Mouse (Mus musculus): ENCODE data around the gene S100b.

DNA sequence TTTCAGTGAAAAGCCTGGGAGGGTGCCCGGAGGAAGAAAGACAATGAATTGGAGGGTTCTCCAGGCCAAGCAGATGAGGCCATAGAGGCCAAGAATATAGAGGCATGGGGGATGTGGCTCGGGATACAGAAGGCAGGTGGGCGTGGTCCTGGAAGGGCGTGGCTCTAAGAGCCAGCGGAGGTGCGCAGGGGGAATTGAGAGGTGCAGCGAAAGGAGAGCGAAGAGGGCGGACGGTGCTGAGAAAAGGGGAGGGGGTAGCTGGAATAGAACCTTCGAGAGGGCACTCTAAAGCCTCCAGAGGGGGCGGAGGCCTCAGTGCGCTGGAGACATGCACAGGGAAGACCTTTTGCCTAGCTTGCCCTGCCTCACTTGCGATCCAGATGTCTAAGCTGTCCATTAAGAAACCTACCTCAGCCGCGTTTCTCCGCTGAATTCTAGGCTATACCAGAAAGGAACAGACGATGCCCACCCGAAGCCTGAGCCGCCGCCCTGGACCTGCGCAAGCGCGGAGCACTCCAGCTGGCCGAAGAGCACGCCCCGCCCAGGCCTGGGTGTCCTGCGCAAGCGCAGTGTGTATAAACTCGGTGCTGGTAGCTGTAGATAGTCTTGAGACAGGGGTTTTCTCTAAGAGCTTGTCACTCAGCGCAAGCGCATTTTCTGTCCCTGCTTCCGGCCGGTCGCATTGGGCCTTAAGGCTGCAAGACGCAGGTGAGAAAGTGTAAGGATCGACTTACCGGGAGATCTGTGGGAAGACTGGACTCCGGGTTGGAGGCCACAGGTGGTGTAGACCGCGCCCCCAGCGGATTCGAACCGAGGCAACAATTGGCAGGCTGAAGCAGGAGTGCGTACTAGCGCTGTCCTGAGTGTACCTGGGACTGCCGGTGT is 16.1 kb upstream of the S100b start, which contains the start of gene Prmt2:
- TF ChIP-seq CTCF (IDR thresholded peaks at IDR 0.05; ENCODE audit: low read depth, low read length) (no peak), TAL1 (conservative IDR thresholded peaks at IDR 0.05; ENCODE audit: low read depth, low read length) (no peak), GATA1 (IDR thresholded peaks at IDR 0.05; ENCODE audit: borderline replicate concordance, low read length) (no peak), POLR2AphosphoS5 (IDR thresholded peaks at IDR 0.05; ENCODE audit: insufficient replicate concordance, low read depth, low read length) (no peak), GATA2 (IDR thresholded peaks at IDR 0.05; ENCODE audit: borderline replicate concordance, low read depth, low read length) (no peak)
